Mouse (Mus musculus) megakaryocyte, embryonic 14.5 days (primary cell): Measurements from ENCODE around the gene Tnfsf11. TPM values are rescaled to one million over a fixed set of nuclear protein-coding genes. Genes with fewer than 3 reads are reported as not detected.

Source experiments
- H3K27me3 ChIP-seq: replicated peaks from 2 replicates; pipeline ENCODE3; 2012; ENCODE audit warnings: inconsistent platforms
- H3K36me3 ChIP-seq: replicated peaks from 2 replicates; pipeline ENCODE3; 2012; ENCODE audit warnings: low read length, inconsistent platforms, mixed read lengths
- H3K4me1 ChIP-seq: 2 replicates; pipeline ENCODE4 v1.6.1; 2012; ENCODE audit warnings: inconsistent platforms
- H3K4me3 ChIP-seq: replicated peaks from 2 replicates; pipeline ENCODE3; 2012; ENCODE audit warnings: moderate library complexity, mild to moderate bottlenecking, inconsistent platforms
- H3K9me3 ChIP-seq: 2 replicates; pipeline ENCODE4 v1.6.1; 2012; ENCODE audit warnings: inconsistent platforms
- FLI1 ChIP-seq: IDR thresholded peaks from 2 replicates; pipeline ENCODE4 v1.6.1; 2012; ENCODE audit warnings: low read length, inconsistent platforms, mixed read lengths
- GATA1 ChIP-seq: IDR thresholded peaks from 3 replicates; pipeline ENCODE4 v1.6.1; 2012; ENCODE audit warnings: mixed read lengths, low read length, inconsistent platforms, borderline replicate concordance
- polyA plus RNA-seq: library from polyadenylated mRNA; stranded (reverse); fragments of >175 nt; gene quantifications from 2 replicates; pipeline ENCODE4 v1.2.3, GENCODE M21; 2012; ENCODE audit warnings: low replicate concordance; ENCODE audit not compliant: insufficient read depth

Gene Tnfsf11
- polyA plus RNA-seq, 1 experiment: not detected

DNA sequence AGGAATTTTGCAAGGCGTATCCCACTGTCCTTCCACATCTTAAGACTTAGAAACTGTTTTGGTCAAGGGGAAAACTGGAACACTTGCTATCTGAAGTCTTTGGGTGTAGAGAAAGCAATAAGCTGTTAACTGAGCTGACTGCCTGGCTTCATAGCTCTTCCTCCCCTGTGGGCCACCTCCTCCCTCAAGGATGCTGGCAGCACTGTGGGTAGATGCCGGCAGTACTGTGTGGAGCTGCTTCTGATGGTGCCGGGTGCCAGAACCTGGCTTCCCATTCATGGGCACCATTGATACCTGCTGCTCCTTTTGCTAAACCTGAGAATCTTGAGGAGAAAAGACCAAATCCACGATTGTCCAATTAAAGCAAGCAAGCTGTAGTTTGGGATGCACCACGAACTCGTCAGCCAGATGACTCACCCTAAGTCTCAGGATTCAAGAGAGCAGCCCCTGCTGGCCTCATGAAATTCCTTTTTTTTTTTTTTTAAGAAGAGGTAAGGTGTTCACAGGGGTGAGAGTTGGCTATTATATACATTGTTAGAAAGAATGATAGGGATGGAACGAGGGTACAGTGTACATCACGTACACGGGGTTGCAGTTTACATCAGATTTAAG, 17.8 kb downstream of the Tnfsf11 start:
- TF ChIP-seq GATA1: no peak
- TF ChIP-seq FLI1: no peak
- peaks cover 21% of the 10 kb centered on the region for H3K9me3 ChIP-seq
- H3K4me1 ChIP-seq: no peaks in the 10 kb centered on the region
- H3K4me3 ChIP-seq: no peak overlapping the region
- peaks cover 2% of the 10 kb centered on the region for H3K27me3 ChIP-seq
- H3K36me3 ChIP-seq: no peaks in the 10 kb centered on the region

DNA sequence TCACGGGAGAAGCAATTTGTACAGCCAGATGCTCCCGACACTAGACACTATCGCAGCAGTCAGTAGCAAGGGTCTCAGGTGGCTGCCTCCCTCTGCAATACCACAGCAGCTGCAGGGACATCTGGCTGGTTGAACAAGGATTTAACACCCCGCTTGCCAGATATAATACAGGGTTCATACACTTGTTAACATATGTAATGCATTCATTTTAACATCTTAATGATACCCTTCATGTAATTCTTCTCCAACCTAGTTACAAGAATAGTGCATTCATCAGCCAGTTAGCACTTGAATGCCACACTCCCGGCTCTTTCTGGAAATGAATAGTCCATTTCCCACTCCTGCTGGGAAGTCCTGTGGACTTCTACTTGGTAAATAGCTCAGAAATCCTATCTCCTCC, 18.9 kb downstream of the Tnfsf11 start:
- H3K27me3 ChIP-seq: peaks cover 2% of the 10 kb centered on the region
- H3K9me3 ChIP-seq: peaks cover 15% of the 10 kb centered on the region
- H3K36me3 ChIP-seq: no peaks in the 10 kb centered on the region
- TF ChIP-seq FLI1: no peak
- TF ChIP-seq GATA1: no peak
- no peak overlapping the region for H3K4me3 ChIP-seq
- H3K4me1 ChIP-seq: no peaks in the 10 kb centered on the region

DNA sequence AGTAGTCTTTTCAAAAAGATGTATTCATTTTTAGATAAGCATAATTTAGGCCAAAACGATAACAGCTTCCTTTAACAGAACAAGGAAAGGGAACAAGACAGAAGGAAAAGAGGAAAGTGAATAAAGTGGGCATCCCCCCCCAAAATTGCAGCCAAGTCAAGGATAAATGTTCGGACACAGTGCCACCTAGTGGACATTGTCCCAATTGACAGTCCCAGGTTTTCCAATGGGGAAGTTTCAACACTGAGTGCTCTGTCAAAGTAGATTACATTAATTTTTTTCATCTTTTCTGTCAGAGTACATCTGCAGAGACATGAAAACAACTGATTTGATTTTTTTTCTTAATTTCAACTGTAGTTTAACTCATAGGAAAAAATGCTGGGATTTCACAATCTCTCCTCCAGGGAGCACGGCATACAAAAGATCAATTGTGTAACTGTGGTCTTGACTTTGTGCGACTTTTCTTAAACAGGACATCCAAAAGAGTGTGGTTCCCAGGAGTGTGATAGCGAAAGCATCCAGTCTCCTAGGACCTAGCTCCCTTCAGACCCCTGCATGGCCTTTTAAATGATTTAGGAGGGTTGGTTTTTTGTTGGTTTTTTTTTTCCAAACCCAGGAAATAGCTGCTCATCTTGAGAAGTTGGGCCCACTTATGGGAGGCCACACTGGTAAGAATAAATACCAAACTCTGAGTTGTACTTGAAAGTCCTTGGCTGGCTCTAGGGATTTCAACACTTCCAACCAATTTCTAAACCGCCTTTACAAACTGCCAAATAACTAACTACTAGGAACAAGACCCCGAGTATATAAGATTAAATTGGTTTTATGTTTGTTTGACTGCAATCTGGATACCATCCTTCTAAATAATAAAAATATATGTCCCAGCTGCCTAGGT, 19.7 kb downstream of the Tnfsf11 start:
- TF ChIP-seq GATA1 (no peak), FLI1 (no peak)
- H3K9me3 ChIP-seq: peaks cover 9% of the 10 kb centered on the region
- H3K4me3 ChIP-seq: no peak overlapping the region
- no peaks in the 10 kb centered on the region for H3K4me1 ChIP-seq
- H3K36me3 ChIP-seq: no peaks in the 10 kb centered on the region
- H3K27me3 ChIP-seq: peaks cover 4% of the 10 kb centered on the region

DNA sequence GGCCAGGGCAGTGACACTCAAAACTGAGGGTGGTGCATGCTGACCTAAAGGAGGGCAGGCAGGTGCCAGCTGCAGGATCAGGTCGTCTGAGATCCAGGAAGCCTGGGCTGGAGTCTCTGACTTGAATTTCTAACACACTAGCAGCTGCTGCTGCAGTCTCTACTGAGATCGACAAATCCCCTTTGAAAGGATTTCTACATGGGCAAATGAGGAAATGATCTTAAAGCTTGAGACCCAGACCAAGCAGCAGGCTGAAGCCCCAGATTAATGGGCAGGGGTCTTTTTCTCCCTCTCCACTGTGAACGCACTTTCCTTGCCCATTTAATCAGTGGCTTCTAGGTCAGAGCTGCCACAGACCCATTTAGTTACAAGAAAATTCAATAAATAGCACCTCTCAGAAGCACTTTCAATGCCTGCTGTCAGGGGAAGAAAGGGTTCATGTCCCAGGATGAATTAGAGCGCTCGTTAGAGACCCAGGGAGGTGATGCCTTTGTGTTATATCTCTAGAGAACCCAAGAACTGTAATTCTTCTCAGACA, 21.8 kb downstream of the Tnfsf11 start:
- no peaks in the 10 kb centered on the region for H3K9me3 ChIP-seq
- H3K4me3 ChIP-seq: no peak overlapping the region
- no peaks in the 10 kb centered on the region for H3K4me1 ChIP-seq
- peaks cover 4% of the 10 kb centered on the region for H3K27me3 ChIP-seq
- no peaks in the 10 kb centered on the region for H3K36me3 ChIP-seq
- TF ChIP-seq FLI1: no peak
- TF ChIP-seq GATA1: no peak

DNA sequence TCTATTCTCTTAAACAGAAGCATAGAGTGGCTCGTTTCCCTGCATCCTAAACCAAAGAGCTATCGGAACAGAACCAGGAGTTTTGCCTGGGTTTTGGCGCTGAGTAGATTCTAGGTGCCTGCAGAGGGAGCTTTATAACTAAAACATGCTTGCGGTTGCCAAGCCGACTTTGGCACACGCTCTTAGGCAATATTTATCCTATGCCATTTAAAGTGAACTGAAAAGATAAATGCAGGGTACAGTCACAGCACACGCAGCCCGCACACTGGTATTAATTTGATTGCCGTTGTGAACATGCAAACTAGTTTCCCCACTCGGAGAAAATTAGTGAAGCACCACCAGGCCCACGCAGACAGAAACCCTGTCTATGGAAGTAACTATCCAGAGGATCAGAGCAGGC, 25.4 kb downstream of the Tnfsf11 start:
- no peak overlapping the region for H3K4me3 ChIP-seq
- no peaks in the 10 kb centered on the region for H3K36me3 ChIP-seq
- TF ChIP-seq GATA1: no peak
- no peak for TF ChIP-seq FLI1
- no peaks in the 10 kb centered on the region for H3K9me3 ChIP-seq
- peaks cover 2% of the 10 kb centered on the region for H3K27me3 ChIP-seq
- H3K4me1 ChIP-seq: no peaks in the 10 kb centered on the region

DNA sequence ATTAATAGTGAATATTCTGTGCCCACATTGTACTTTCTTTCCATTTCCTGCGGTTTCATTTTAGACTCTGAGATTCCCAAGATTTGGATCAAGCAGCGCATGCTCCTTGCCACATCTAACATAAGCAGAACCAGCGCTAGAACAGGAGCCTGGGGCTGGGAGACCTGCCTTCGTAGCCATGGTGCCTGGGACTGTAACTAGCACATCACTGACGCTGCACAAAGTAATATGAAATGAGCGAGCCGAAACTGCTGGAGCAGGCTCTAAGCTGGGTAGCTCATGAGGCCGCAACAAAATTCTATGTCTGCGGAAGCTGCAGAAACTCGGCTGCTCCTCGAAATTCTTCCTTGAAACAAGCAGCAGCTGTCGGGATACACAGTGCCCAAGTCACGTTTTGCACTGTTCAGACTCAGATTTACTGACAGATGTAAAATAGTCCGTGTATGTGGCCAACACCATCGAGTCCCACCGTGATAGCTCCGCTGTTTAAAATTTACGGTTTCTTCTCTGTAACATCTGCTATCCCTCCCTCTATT, 31.4 kb downstream of the Tnfsf11 start:
- Histone ChIP-seq H3K36me3 (no peaks in the 10 kb centered on the region), H3K9me3 (no peaks in the 10 kb centered on the region), H3K27me3 (peaks cover 6% of the 10 kb centered on the region), H3K4me1 (no peaks in the 10 kb centered on the region), H3K4me3 (no peak overlapping the region)
- TF ChIP-seq GATA1 (no peak), FLI1 (no peak)

DNA sequence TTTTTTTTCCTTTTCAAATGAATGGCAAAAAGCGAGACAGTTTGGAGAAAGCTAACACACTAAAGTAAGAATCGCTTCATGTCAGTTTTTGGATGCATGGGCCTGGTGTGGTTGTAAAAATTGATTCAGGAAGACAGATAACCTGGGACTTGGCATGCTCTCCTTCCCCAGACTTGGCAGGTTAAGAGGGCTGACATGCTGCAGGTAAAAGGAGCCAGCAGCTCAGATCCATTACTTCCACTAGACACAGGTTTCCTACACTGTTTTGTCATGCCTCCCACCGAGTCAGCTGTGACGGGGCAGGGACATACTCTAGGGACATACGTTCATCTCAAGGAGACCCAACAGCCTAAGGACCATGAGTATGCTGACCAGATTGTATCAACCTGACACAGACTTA, 33.0 kb downstream of the Tnfsf11 start:
- Histone ChIP-seq H3K36me3 (no peaks in the 10 kb centered on the region), H3K27me3 (peaks cover 6% of the 10 kb centered on the region), H3K4me1 (no peaks in the 10 kb centered on the region), H3K9me3 (peaks cover 6% of the 10 kb centered on the region), H3K4me3 (no peak overlapping the region)
- no peak for TF ChIP-seq GATA1
- no peak for TF ChIP-seq FLI1

DNA sequence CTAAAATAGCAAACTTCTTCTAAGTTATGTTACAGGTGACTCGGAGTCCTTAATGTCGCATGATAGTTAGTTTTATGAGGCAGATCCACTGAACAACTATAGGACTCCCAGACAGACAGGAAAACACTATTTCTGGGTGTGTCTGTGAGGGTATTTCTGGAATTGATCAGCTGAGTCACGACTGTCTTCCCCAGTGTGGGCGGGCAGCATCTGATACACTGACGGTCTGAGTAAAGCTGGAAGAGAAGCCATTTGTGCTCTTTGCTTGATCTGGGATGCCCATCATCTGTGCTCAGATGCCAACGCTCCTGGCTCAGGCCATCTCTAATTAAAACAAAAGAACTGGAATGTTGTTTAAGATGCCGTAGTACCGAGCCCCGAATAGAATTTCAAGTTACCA, 33.7 kb downstream of the Tnfsf11 start:
- Histone ChIP-seq H3K9me3 (peaks cover 10% of the 10 kb centered on the region), H3K27me3 (peaks cover 6% of the 10 kb centered on the region)

DNA sequence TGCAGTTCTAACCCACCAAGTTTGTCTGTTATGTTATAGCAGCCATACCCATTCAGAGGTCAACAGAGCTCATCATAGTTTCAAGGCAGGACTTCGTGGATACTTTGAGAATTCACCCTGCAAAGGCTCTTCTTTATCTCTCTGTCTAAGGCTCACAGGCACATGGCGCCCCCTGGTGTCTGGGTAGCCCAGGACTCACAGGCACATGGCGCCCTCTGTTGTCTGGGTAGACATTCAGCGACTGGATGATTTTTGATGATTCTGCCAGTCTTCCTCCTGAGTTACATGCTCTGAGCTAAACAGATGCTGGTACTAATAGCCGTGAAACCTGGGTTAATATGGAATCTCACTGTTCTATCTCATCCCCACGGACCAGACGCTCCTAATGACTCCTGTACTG, 34.3 kb downstream of the Tnfsf11 start:
- H3K9me3 ChIP-seq: peaks cover 10% of the 10 kb centered on the region
- H3K4me1 ChIP-seq: no peaks in the 10 kb centered on the region
- H3K4me3 ChIP-seq: no peak overlapping the region
- H3K27me3 ChIP-seq: peaks cover 6% of the 10 kb centered on the region
- TF ChIP-seq GATA1 (no peak), FLI1 (no peak)
- no peaks in the 10 kb centered on the region for H3K36me3 ChIP-seq

More for the DNA sequence above, 33.7 kb downstream of the Tnfsf11 start:
- H3K36me3 ChIP-seq: no peaks in the 10 kb centered on the region
- H3K4me1 ChIP-seq: no peaks in the 10 kb centered on the region
- TF ChIP-seq FLI1 (no peak), GATA1 (no peak)
- no peak overlapping the region for H3K4me3 ChIP-seq

DNA sequence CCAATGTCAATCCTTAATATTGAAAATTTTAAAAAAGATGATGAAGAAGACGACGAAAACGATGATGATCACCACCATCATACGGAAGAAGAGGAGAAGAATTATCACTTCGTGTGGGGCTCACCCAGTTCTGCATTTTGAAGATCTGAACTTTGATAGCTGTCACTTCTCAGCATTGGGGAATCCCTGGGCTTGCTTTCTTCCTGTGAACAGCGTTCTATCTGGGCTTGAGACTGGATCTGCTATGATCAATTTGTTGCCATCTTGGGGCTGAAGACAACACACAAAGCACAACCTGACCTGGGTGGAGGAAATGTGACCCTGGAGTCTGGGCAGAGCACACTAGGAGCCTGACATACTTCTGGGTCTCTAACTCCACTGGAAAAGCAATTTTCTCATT, 43.0 kb downstream of the Tnfsf11 start:
- Histone ChIP-seq H3K27me3 (no peaks in the 10 kb centered on the region), H3K4me3 (no peak overlapping the region), H3K36me3 (no peaks in the 10 kb centered on the region), H3K4me1 (no peaks in the 10 kb centered on the region), H3K9me3 (peaks cover 9% of the 10 kb centered on the region)
- TF ChIP-seq GATA1 (no peak), FLI1 (no peak)
